Mouse (Mus musculus): ENCODE measurements around the gene Actl11.

Actl11 gene

DNA sequence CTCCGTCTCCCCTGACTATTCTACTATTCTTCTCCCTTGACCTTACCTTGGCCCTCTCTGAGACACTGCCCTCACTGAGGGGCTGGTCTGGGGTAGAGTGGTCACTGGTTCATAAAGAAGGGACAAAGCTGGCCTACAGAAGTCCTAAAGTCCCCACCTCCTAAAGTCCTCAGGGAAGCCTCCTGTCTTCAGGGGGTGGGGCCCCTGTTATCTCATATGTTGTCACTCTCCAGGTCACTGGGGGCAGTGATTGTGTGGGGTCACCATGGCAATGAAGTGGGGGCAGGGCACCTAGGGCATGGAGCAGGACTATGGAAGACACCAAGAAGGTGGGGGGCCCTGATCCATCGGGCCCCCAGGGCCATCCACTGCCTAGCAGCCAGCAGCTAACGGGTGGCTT lies at the start of gene Actl11:
Actl11 (plus strand) TSS at position 301 of the 400 bp plus-strand sequence.
- no peak for DNase-seq (ENCODE audit: low spot score)

DNA sequence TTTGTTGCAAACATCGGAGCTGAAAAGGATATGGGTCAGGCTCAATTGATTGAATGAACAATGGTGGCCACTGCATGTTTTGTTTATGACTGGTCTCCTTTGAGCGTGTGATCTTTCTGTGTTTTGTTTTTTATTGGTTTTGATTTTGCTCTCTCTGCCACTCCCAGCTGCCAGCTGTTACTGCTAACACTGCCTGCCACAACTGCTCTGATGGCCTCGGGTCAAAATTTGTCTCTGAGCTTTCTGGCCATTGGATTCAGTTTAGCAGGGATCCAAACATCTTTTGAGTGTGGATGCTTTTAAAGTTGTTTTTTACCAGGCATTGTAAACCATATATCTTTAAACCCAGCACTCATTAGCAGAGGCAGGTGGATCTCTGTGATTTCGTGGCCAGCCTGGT lies 47.9 kb upstream of the Actl11 start:
- DNase-seq (ENCODE audit: low spot score): no peak

DNA sequence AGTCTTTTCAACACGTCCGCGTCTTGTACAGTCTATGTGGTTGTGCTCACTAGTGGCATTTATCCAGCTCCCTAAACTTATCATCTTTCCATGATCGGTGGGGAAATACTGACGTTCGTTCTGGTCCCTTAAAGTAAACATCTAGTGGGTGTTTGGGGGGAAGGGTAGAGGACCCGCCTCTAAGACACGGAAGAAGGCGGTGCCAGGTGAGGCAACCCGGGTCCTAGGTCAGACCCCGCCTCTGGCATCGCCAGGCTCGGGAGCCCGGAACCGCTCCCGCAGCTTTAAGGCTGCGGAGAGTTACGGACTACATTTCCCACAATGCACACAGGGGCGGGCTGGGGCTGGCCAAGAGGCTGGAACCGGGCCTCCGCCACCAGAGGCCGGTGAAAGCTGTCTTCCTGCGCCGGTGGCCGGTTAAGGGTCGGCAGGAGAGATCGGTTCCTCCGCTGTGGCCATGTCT lies 40.4 kb upstream of the Actl11 start, which contains the start of gene Mon1a:
Mon1a (plus strand) TSS at position 348 of the 463 bp plus-strand sequence.
- DNase-seq (ENCODE audit: low spot score): peak; percentile 89

DNA sequence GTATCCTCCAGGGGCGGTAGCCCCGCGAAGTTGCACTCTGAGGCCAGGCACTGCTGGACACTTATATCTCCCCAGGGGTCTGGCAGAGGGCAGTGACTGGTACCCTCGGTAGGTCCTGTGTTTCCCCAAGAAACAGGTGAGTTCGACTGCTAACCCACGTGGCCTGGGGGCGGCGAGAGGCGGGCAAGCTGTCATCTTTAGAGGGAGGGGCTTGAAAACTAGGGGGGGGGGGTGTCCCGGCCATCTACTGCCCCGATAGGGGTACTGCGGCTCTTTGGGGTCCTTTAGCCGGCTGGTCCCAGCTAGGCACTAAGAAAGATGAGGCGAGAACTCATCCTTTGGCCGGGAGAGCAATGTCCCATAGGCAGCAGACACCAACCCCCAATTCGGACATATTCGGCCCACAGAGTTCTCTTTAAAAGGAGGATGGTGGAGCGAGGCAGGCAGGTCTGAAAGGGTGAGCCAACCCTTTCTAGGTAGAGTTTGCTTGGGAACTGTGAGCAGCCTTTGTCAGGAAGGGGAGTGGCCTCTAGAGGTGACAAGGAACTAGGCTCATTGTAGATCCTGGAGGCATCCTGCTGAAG lies 39.9 kb upstream of the Actl11 start:
- no peak for DNase-seq (ENCODE audit: low spot score)

DNA sequence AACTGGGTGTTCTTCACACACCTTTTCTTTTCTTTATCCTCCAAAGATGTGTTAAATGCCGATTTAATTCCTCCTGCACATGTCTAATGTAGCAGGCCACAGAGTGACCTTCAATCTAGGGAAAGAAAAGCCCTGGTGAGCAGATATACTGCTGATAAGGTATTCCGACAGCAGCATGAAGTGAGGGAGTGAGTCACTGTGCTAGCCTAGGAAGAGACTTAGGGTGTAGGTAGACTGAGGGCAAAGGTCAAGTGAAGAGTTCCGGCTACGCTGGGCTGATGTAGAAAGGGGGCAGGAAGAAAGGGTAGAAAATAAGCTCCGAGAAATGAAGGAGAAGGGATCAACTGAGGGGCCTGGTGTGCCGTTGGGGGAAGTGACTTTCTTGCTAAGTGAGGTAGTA lies 38.0 kb upstream of the Actl11 start:
- DNase-seq (ENCODE audit: low spot score): no peak

DNA sequence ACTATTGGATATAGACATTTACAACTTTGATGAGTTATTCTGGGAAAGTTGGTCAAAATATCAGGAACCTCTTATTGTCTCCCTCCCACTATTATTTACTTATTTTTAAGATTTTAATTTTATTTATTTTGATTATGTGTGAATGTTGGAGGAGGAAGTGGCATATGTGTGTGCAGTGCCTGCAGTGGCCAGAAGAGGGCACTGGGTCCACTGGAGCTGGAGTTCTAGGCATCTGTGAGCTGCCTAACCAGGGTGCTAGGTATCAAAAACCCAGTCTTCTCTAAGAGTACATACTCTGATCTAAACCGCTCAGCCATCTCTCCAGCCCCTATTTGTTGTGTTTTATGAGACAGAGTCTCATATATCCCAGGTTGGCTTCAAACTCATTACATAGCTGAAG lies 37.2 kb upstream of the Actl11 start:
- no peak for DNase-seq (ENCODE audit: low spot score)

DNA sequence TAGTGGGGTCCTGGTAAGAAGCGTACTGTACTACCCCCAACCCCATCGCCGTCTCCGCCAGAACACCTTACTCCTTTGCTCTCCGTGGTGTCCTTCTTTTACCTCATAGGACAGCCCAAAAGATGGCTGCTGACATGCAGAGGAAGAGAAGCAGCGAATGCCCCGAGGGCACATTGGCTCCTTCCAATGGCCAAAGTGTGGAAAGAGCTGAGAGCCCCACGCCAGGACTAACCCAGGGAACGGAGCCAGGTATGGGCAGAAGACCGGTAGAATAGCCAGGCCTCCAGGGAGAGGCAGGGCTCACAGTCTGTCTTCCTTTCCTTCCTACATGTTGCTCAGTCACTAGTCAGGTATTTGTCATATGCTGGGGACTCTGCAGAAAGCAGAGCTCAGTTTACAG lies 29.7 kb upstream of the Actl11 start:
- no peak for DNase-seq (ENCODE audit: low spot score)

DNA sequence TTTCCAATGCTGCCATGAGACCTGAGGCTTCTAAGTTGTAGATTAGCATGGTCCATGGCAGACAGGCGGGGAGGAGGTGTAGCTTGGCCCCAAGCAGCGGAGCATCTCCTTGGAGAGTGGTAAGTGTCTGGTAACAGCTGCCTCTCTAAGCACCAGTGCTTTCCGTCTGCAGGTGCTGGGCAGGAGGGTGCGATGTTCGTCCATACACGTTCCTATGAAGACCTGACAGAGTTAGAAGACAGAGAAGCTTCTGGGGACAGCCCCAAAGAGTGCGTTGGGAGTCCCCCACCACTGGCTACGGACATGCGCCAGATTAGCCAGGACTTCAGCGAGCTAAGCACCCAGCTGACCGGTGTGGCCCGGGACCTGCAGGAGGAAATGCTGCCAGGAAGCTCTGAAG lies 28.4 kb upstream of the Actl11 start:
- no peak for DNase-seq (ENCODE audit: low spot score)

DNA sequence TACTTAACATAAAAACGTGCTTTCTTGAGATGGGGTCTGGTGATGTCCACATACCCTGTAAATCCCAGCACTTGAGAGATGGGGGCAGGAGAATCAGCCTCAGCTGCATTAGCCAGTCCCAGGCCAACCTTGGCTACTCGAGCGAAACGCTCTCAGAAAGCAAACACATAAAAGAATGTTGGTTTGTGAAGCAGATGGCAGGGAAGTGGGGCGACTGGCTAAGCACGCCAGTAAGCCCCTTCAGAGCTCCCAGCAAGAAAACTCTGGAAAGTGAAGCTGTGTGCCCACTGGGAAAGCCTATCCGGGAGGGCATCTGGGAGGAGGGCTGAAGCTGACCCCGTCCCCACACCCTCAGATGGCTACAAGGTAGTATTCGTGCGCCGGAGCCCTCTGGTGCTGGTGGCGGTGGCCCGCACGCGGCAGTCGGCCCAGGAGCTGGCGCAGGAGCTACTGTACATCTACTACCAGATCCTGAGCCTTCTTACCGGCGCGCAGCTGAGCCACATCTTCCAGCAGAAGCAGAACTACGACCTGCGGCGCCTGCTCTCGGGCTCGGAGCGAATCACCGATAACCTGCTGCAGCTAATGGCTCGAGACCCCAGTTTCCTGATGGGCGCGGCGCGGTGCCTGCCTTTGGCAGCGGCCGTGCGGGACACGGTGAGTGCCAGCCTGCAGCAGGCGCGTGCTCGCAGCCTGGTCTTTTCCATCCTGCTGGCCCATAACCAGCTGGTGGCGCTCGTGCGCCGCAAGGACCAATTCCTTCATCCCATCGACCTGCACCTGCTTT lies 27.2 kb upstream of the Actl11 start:
- peak; percentile 81 for DNase-seq (ENCODE audit: low spot score)

DNA sequence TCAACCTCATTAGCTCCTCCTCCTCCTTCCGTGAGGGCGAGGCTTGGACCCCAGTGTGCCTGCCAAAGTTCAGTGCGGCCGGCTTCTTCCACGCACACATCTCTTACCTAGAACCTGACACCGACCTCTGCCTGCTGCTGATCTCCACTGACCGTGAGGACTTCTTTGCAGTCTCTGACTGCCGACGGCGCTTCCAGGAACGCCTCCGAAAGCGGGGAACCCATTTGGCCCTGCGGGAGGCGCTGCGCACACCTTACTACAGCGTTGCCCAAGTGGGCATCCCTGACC lies 26.7 kb upstream of the Actl11 start:
- DNase-seq (ENCODE audit: low spot score): no peak

DNA sequence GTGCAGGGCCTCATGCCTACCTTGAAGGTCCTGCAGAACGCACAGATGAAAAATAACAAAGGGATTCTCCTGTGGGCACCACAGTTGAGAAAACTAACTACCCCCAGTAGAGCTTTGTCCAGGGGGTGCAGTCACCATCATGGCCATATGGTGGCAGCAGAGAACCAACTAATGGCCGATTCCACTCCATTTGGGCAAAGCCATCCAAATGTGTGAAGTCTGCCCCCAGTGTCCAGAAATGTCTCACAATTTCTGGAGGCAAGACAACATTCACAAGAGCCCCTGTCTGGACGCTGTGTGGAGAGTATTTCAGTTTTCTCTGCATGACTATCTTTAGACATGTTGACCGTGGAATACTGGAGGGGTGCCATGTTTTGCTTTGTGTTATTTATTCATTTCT lies 23.5 kb upstream of the Actl11 start:
- DNase-seq (ENCODE audit: low spot score): peak; percentile 90

DNA sequence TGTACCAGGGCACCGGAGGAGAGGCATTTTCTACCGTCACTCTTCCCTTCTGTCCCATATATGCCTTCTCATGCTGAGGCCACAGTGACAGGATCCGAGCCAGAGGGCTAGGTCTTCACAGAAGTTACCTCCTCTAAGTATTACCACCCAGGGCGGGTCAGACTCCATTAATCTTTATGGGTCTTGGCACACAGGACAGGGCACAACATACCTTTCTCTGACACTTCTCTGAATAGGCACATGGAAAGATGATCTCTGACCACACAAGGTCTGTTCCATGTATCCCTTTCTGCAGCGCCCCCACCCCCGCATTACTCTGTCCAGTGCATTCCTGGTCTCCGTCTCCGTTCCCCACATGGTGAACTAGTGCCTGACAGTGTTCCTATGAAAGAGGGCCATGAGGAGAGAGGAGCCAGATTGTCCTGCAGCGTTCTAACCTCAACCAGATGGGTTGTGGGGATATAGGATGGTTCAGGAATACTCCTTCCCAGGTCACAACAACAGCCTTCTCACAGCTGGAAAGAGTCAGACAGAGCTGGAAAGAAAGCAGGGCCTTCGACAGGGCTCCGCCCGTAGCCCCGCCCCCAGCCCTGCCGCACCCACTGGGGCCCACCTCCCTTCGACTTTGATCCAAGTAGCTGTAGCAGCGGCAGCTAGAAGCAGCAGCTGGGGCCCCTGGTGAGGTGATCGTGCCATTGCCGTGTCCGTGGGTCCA lies 21.9 kb upstream of the Actl11 start, which contains the start of gene Mst1r:
Mst1r (plus strand) TSS at position 622 of the 715 bp plus-strand sequence.
- no peak for DNase-seq (ENCODE audit: low spot score)

DNA sequence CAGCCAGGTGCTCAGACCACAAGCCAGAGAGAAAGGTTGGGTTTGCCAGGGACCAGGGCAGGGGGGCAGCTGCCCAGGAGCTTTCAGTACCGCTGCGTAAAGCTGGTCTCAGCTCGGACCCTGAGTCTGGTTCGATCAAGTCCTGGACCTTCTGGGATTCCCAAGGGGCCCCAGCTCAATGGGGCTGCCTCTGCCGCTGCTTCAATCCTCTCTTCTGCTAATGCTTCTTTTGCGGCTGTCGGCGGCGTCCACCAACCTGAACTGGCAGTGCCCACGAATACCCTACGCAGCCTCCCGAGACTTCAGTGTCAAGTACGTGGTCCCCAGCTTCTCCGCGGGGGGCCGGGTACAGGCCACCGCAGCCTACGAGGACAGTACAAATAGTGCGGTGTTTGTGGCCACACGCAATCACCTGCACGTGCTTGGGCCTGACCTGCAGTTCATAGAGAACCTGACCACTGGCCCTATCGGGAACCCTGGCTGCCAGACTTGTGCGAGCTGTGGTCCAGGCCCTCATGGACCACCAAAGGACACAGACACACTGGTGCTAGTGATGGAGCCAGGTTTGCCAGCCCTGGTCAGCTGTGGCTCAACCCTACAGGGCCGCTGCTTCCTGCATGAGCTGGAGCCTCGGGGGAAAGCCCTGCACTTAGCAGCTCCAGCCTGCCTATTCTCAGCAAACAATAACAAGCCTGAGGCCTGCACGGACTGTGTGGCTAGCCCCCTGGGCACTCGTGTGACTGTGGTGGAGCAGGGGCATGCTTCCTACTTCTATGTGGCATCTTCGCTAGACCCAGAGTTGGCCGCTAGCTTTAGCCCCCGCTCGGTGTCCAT lies 21.1 kb upstream of the Actl11 start:
- DNase-seq (ENCODE audit: low spot score): no peak

DNA sequence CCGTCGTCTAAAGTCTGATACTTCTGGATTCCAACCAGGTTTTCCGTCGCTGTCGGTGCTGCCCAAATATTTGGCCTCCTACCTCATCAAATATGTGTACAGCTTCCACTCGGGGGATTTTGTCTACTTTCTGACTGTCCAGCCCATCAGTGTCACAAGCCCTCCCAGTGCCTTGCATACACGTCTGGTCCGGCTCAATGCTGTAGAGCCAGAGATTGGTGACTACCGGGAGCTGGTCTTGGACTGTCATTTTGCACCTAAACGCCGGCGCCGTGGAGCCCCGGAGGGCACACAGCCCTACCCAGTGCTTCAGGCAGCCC lies 20.5 kb upstream of the Actl11 start:
- DNase-seq (ENCODE audit: low spot score): no peak

DNA sequence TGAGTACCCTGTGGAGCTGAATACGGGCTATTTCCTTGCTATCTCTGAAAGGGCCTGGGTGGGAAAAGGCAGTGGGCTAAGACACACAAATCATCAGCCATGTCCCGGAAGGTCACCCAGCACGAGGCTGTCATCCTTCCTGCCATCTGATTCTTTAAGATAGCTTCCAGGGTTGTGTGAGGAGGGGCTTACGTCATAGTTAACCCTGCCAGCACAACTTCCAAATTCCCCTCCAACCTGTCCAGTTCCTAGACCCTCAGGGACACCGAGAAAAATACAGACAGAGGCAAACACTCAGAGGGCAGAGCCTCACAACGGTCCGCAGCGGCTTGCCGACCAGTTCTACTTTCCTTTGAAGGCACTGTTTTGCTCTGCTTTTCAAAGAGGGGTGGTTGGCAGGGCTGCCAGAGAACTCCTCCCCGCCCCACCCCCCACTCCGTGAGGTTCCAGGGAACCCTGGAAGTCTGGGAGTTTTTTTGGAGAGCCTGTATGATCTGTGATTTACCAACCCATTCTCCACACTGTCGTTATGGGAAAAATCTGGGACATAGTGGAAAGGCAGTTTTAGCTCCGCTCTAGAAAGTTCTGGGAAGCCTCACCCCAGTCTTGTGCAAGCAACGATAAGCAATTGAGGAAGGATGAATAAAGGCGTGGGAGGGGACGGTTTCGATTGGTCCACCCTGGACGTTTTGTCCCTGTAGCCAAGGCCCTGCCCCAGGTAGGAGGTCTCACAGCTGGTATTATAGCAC lies 19.7 kb upstream of the Actl11 start:
- DNase-seq (ENCODE audit: low spot score): no peak

DNA sequence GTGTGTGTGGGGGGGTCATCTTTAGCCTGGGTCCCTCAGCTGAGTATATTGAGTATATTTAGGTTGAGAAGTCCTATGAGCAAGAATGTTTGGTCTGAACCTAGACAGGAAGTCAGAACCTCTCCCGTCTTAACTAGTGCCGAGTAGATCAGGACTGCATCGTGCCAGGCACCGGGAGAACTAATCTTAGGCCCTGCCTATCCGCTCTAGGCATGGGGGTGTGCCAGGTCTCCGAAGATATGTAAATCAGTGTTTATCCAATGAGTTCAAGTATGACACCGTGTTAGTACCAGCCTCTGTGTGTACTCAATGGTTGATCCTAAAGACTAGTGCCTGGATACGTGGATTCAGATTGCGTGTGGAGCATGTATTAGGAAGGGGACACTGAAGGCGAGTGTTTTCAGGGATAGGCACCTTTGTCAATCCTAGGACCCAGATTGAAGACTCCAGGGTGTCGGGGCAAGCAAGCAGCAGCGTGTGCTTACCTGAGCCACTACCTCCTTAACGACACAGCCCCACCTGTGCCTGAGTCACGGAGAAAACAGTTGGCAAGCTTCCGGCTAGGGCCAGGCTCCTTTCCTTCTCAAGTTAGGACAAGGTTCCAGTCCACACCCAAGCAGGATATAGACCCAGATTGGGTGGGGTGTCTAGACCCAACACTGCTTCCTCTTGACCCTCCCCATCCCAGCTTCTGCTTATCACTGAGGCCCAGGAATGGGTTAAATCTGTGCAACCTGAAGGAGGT lies 18.1 kb upstream of the Actl11 start:
- no peak for DNase-seq (ENCODE audit: low spot score)

DNA sequence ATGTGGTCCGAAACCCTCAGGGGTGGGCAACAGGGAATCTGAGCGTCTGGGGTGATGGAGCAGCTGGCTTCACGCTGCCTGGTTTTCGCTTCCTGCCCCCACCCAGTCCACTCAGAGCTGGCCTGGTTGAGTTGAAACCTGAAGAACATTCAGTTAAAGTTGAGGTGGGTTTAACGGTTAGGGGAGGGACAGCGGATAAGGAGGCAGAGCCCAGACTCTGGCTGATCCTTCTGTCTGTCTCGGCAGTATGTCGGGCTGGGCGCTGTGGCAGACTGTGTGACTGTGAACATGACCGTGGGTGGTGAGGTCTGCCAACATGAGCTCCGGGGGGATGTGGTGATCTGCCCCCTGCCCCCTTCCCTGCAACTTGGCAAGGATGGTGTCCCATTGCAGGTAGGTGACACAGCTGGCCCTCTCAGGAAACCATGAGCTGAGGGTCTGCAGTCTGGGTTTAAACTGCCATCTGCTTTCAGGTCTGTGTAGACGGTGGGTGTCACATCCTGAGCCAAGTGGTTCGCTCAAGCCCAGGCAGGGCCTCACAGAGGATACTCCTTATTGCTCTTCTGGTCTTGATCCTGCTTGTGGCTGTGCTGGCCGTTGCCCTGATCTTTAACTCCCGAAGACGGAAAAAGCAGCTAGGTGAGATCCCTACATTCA lies 13.4 kb upstream of the Actl11 start:
- no peak for DNase-seq (ENCODE audit: low spot score)

DNA sequence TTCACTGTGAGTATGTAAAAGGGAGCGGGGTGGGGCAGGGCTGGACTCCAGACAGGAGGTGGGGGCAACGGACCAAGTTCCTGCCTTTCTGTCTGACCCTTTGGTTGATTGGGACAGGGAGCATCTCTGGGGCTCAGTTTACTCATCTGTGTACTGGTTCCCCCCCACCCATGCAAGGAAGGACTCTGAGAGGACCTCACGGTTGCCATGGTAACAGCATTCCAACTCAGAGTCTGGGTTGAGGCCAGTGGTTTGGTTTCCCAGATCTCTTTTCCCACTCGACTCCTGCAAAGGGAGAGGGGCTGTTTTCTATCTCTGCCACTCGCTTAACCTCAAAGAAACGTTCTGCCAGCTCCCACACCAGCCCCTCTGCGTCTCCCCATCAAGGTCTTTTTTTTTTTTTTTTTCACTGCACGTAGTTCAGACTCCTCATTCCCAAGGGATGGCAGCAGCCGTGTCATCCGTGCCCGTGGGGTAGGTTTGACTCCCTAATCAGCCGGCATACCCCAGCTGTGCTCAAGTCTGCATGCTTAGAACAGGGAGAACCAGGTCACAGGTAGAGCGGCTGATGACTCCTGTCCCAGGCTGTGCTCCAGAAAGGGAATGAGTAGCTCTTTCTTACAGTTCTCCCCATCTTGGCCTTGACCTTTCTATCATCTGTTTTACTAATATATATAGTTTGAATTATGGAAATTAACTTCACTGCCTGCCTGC lies 10.2 kb upstream of the Actl11 start:
- DNase-seq (ENCODE audit: low spot score): peak; percentile 44

DNA sequence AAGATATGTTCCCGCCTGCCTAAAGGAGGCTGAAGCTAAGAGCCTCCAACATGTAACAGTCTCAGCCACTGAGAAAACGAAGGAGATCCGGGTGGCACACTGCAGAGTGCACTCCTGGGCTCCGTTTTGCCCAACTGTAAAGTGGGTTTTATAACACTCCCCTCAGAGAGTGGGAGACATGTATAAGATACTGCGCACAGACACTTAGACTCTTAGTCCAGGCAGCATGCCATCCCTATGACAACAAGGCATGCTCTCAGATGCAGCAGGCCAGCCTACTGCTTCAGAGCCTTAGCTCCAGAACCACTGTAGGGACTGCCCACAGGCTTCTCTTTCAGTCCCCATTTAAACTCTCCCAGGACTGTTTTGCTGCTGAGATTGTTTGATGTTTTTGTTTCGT lies 9.4 kb upstream of the Actl11 start:
- DNase-seq (ENCODE audit: low spot score): no peak

DNA sequence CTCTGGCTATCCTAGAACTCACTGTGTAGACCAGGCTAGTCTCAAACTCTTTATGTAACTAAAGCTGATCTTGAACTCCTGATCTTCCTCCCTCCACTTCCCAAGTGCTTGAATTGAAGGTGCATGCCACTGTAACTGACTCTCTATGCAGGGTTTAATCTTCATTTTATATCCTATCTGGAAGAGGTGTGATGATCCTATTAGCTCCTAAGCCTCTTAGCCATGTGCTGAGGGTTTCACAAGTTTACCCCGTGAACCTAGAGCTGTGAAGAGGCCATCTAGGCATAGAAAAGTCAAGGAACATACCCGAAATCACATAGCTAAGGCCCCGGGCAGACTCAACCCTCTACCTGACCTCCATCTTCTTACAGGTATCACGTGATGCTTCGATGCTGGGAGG lies 8.8 kb upstream of the Actl11 start:
- no peak for DNase-seq (ENCODE audit: low spot score)
